Mouse (Mus musculus): ENCODE measurements around the gene Pnldc1.

GRCm38 (mm10) chr17:12858072-12858471 is 52.0 kb downstream of the Pnldc1 start:
- TF ChIP-seq CEBPB (IDR thresholded peaks at IDR 0.05; ENCODE audit: low read depth) (no peak), MYOG (IDR thresholded peaks at IDR 0.05; ENCODE audit: control insufficient read depth, extremely low read depth, insufficient read length) (no peak), CTCF (IDR thresholded peaks at IDR 0.05; ENCODE audit: control insufficient read depth, insufficient read depth, insufficient read length) (no peak), MAX (IDR thresholded peaks at IDR 0.05) (no peak), FOSL1 (IDR thresholded peaks at IDR 0.05; ENCODE audit: insufficient read depth, low read length, poor library complexity, severe bottlenecking) (no peak)
